Mouse (Mus musculus): ENCODE data around the gene Fam122a.

Gene Fam122a

DNA sequence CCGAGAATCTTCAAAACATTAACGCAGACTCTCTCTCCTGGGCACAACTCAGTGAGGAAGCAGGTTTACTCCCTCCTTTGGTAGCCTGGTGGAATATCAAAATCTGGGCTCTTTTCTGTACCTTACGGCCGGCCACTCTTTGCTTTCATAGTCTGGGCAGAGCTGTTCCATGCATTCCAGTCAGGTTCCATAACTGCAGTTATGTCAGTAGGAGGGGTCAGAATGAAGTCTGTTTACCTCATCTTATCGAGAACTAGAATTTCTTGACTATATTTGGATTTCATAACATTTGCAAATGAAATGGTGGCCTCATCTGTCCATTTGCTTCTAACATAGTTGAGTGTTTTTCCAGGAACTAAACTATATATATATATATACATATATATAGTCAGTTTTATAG lies 23.3 kb upstream of the Fam122a start:
- CTCF ChIA-PET = no interaction called here
- POLR2A ChIA-PET = interaction anchor here in 2 of 4 experiments (1.3 to 4.2 kb wide), 2 partner anchors 9 to 18 kb away, joined by 4 to 23 read pairs; no protein-coding TSS in a partner anchor

GRCm38 (mm10) chr19:24499291-24499690 lies 22.1 kb upstream of the Fam122a start:
- ChIA-PET CTCF (no interaction called here), POLR2A (interaction anchor here in 1 of 4 experiments (0.6 kb wide), 1 partner anchor 310 kb away, joined by 3 read pairs; no protein-coding TSS in a partner anchor)

GRCm38 (mm10) chr19:24493887-24494286 lies 16.7 kb upstream of the Fam122a start:
- ChIA-PET CTCF (interaction anchor here in 1 of 4 experiments (1.8 kb wide), 1 partner anchor 42 kb away, joined by 4 read pairs; no protein-coding TSS in a partner anchor), POLR2A (interaction anchor here in 3 of 4 experiments (0.5 to 5.6 kb wide), 11 partner anchors 10 to 1419 kb away, joined by 3 to 29 read pairs (median 4); partner anchors contain the start of gene Fam122a (in 2 of the 3))

DNA sequence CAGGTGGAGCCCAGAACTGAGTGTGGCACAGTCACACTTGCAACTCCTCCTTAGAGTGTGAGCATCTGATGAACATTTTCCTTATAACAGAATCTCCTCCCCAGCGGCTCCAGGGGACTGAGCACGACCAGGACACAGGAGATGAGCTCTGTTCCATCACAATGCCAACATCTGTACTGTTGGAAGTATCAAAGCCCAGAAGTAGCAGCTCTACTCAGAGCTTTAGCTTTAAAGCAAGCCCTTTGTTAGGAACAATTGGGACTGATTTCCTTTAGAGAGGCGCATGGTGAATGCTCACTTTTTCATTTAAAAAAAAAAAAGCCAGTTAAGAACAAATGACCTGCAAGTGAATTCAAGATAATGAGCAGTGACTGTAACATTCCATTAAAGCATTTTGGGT lies 14.7 kb upstream of the Fam122a start:
- ChIA-PET POLR2A (interaction anchor here (0.6 to 5.6 kb wide), 30 partner anchors 8 to 1397 kb away, joined by 3 to 29 read pairs (median 3); partner anchors contain the start of gene Fam122a (in 2 of the 4)), CTCF (interaction anchor here in 3 of 4 experiments (0.7 to 1.7 kb wide), 4 partner anchors 10 to 190 kb away, joined by 3 to 5 read pairs (median 4); no protein-coding TSS in a partner anchor)

GRCm38 (mm10) chr19:24490275-24490674 lies 13.1 kb upstream of the Fam122a start:
- ChIA-PET CTCF (interaction anchor here in 1 of 4 experiments (0.6 kb wide), 1 partner anchor 388 kb away, joined by 3 read pairs; no protein-coding TSS in a partner anchor), POLR2A (interaction anchor here in 3 of 4 experiments (0.6 to 5.6 kb wide), 5 partner anchors 12 to 81 kb away, joined by 3 to 29 read pairs (median 4); partner anchors contain the start of gene Fam122a (in 3 of the 3))

DNA sequence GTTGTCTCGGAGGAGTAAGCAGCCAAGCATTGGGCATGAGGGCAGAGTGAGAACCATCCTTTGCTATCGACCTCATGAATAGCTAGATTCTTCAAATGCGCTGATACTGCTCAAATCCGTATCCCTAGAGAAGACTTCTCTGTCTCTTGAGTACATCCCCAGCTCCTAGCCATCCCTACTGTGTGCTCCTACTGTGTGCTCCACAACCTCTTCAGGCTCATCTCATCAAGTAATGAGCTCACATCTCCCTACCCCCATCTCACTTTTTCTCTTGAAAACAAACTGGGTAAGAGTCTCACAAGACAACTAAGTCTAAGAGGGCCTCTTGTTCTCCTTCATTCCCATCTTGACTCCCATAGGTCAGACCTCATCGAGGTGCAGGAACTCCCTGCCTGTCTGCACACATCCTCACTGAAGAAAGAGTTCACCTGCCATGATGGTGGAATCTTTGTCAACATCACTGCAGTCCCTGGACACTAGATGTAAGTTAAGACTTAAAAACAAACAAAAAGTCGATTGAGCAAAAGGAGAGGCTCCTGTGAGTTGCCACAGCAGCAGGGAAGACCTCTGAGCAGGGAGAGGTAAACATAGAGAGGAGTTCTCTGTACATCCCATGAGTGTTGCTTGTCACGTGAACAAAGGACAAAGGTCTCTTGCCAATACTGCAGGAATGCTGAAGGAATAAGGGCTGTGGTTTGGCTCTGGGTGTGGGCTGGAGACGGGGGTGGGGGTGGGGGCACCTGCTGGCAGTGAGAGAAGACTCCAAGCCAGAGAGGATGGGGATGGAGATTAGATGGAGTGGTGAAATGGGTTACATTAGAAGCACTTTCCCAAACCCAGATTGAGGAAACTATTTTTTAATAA lies 9.5 kb upstream of the Fam122a start:
- POLR2A ChIA-PET = interaction anchor here in 3 of 4 experiments (1.2 to 3.0 kb wide), 4 partner anchors 9 to 70 kb away, joined by 3 to 8 read pairs (median 4); partner anchors contain the start of gene Fam122a (in 3 of the 3)
- CTCF ChIA-PET = interaction anchor here in 1 of 4 experiments (0.6 kb wide), 2 partner anchors 388 to 888 kb away, joined by 3 to 6 read pairs; no protein-coding TSS in a partner anchor

DNA sequence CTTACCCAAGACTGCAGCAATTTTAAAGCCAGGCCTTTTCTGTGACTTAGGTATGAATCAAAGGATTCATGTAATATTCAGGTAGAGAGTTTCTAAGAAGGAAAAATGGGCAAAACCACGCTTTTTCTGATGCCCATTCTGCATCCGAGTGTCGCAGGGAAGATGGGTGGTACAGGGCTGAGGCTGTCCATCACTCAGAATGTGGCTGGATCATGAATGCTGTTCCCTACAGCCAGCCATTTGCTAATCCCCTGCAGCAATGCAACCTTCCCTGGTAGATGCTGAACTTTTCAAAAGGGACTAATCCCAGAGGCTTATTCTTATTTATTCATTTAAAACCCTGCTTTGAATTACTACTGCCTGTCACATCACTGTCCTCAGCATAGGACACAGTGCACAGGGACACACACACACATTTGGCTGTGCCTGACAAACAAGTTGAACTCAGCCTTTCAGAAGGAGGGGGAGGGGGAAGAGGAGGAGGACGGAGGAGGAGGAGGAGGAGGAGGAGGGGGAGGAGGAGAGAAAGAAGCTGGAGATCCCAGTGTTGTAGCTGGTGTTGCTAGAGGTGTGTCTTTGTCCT lies 7.5 kb upstream of the Fam122a start:
- ChIA-PET CTCF (no interaction called here), POLR2A (interaction anchor here in 2 of 4 experiments (1.2 to 3.0 kb wide), 5 partner anchors 7 to 64 kb away, joined by 3 to 8 read pairs (median 4); partner anchors contain the start of gene Fam122a (in 1 of the 2))

DNA sequence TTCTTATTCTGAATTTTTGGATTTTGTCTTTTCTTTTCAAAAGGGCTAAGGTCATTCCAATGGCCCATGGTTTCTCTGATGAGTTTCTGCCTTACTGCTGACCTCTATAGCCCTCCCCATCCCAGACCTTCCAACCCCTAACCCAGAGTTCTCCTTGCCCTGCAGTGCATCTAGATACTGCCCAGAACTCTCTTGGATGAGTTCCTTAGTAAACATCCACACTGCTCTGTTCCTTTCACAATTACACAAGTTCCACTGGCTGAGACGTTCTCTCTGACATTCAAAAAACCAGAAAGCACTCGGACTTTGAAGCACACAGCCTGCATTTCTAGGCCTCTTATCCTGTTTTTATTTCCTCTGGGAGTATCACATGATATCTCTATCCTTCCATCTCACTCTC lies 3.8 kb upstream of the Fam122a start:
- ChIA-PET CTCF (no interaction called here), POLR2A (interaction anchor here in 1 of 4 experiments (1.0 kb wide), 1 partner anchor 12 kb away, joined by 3 read pairs; no protein-coding TSS in a partner anchor)

DNA sequence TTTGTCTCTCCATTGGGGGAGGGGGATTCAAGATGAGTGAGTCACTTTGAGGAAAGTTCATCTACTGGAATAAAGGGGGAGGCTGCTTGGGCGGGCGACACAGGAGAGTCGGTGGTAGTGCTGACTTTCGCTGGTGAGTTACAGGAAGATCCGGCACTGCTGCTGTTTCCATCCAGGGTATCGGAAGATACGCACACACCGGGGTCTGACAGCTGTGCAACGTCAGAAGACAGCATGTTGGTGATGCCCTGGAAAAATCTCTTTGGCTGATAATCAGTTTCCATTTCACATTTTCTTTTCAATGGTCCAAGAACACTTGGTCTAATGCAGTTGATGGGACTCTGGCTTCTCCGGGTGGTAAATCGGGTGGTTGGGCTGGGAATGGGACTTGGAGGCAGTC lies 695 bp downstream of the Fam122a start:
- ChIA-PET POLR2A (interaction anchor here (0.7 to 2.0 kb wide), 26 partner anchors 8 to 255 kb away, joined by 3 to 18 read pairs (median 4); partner anchors contain the start of gene Fxn (in 1 of the 4)), CTCF (no interaction called here)

- POLR2A ChIA-PET = interaction anchor here in 2 of 4 experiments (0.6 to 1.2 kb wide), 5 partner anchors 17 to 270 kb away, joined by 3 read pairs; no protein-coding TSS in a partner anchor
- CTCF ChIA-PET = interaction anchor here in 1 of 4 experiments (0.6 kb wide), 1 partner anchor 27 kb away, joined by 4 read pairs; no protein-coding TSS in a partner anchor
These were observed 1.9 kb downstream of the Fam122a start for GRCm38 (mm10) chr19:24475281-24475680.

DNA sequence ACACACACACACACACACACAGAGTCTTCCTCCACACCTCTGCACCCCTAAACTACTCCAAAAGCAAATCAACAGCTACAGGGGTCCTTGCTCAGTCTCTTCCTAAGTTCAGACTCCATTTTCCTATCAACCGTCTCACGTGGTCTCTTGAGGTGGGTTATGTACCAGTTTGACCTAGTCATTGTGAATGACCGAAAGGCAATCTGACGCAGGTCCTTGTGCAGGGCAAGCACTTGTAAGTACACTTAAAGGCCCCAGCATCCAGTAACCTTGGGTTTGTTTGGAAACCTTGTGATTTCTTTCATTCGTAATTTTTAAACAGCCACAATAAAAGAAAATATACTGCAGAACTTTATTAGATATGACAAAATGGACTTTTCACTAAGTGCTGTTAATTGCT lies 4.6 kb downstream of the Fam122a start:
- CTCF ChIA-PET = interaction anchor here in 1 of 4 experiments (0.6 kb wide), 1 partner anchor 19 kb away, joined by 3 read pairs; no protein-coding TSS in a partner anchor
- POLR2A ChIA-PET = interaction anchor here in 3 of 4 experiments (0.7 to 2.1 kb wide), 3 partner anchors 12 to 927 kb away, joined by 3 to 6 read pairs (median 4); no protein-coding TSS in a partner anchor

DNA sequence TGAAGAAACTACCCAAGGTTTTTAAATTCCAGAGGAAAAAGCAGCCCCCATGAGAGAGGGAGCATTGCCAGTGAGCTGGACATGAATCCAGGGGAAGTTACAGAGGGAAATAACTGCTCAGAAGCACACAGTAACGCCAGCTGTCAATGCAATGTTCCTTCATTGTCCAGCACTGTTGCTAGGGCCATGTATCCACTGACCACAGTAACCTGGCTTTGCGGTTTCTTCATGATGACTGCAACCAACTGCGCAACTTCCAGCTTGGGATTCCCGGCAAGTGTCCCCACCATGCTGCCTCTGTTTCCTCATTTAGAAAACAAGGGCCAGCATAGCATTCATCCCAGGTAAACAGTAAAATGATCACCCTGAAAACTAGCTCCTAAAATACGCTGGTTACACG lies 5.6 kb downstream of the Fam122a start:
- ChIA-PET POLR2A (interaction anchor here in 3 of 4 experiments (0.7 to 2.1 kb wide), 3 partner anchors 11 to 928 kb away, joined by 3 to 6 read pairs (median 4); no protein-coding TSS in a partner anchor), CTCF (no interaction called here)

DNA sequence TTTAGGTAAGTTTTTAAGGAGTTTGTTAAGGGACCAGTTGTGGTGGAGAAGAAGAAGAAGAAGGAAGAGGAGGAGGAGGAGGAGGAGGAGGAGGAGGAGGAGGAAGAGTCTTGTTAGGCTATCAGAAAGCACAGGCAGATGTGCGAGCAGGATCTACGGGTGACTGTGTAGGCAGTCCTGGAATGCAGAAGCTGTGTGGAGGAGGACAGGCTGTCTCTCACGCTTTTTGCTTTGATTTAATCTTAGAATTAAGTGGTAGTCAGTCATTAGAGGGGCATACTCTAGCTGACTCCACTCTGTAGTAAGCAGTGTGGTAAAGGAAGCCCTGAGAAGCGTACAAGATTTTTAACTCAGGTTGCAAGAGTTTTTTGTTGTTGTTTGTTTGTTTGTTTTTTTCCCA lies 7.9 kb downstream of the Fam122a start:
- CTCF ChIA-PET = no interaction called here
- POLR2A ChIA-PET = interaction anchor here in 3 of 4 experiments (0.5 to 1.9 kb wide), 5 partner anchors 8 to 117 kb away, joined by 3 to 6 read pairs (median 3); partner anchors contain the start of gene Fam122a (in 1 of the 3)

- POLR2A ChIA-PET = interaction anchor here in 1 of 4 experiments (1.1 kb wide), 1 partner anchor 8 kb away, joined by 3 read pairs; the partner anchor contains the start of gene Fam122a
- CTCF ChIA-PET = interaction anchor here in 1 of 4 experiments (0.6 kb wide), 1 partner anchor 66 kb away, joined by 4 read pairs; no protein-coding TSS in a partner anchor
These were observed 8.5 kb downstream of the Fam122a start for GRCm38 (mm10) chr19:24468616-24469015.

DNA sequence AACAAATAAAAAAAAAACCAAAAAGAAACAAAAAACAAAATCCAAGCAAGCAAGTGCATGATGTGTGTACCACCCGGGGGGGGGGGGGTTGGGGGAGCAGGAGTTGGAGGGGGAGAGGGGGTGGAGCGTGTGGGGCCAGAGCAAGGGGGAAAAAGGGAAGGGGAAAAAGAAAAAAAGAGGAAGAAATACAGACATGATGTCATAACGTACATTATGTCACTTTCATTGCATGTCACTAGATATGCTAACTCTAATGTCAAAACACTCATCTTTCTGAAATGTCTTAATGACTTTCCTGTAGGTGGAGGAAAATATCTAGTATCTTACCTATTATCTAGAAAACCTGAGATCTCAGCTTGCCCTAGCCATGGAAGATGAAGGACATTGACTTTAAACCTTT lies 14.1 kb downstream of the Fam122a start:
- POLR2A ChIA-PET = interaction anchor here in 2 of 4 experiments (0.7 to 3.5 kb wide), 3 partner anchors 15 to 399 kb away, joined by 3 to 12 read pairs (median 3); partner anchors contain the start of gene Fam122a (in 2 of the 2)
- CTCF ChIA-PET = no interaction called here

DNA sequence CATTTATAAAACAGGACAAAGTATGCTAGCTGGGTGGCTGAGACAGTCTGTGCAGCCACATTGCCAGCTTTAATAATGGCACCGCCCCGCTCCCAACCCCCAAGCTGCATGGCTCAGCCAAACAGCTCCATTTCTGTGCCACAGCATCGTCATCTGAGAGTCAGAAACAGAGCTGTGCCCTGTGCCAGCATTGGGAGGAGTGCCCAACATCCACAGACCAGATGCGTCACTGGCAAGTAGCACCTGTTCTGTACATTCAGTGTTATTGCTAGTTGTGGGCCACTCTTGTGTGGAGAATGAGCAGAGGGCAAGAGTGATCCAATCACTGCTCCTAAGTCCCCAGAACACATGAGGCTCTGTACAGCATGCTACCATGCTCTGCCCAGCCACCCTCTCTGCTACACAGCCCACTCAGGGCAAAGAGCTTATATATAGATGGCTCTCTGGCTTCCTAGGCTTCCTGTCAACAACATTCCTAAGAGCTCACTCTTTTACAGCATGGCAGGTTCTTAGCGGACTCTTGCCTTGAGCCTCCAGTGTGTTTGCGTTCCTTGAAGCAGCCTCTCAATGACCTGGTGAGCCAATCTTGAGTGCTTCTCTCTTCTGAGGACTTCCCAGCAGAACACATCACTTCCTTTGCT lies 20.4 kb downstream of the Fam122a start:
- ChIA-PET CTCF (no interaction called here), POLR2A (interaction anchor here (0.5 to 1.8 kb wide), 6 partner anchors 9 to 598 kb away, joined by 3 to 7 read pairs (median 4); partner anchors contain the start of gene Fam122a (in 3 of the 4))

GRCm38 (mm10) chr19:24455249-24455960 lies 21.8 kb downstream of the Fam122a start:
- CTCF ChIA-PET = interaction anchor here in 2 of 4 experiments (0.6 to 1.2 kb wide), 2 partner anchors 37 to 230 kb away, joined by 3 read pairs; partner anchors contain the start of gene Tjp2 (in 1 of the 2)
- POLR2A ChIA-PET = interaction anchor here in 3 of 4 experiments (0.6 to 1.8 kb wide), 5 partner anchors 10 to 37 kb away, joined by 3 to 7 read pairs (median 6); partner anchors contain the start of gene Fam122a (in 2 of the 3)
